ENCODE assay signal across 17 mouse cellular contexts in genomic region chr8:85082169-85082568, GRCm38 (mm10). TPM values are rescaled to one million over a fixed set of nuclear protein-coding genes. Genes with fewer than 3 reads are reported as not detected.
DNase-seq lines count a peak whose midpoint lies in the region; ATAC-seq and TF ChIP-seq lines count a peak whose summit lies in the region.
"Not testable (repeated sequence)": the region's sequence is repeated elsewhere in the genome, so short reads cannot be mapped to it uniquely, and the experiment has no call there.
"Had no signal": no experiment of that assay in that cellular context is flagged by ENCODE, and none has a peak within 500 bp of the region (broad histone marks: within the 10 kb centered on the region; RNA-seq: fewer than 3 reads in every experiment).

No protein-coding gene starts in this region.

- not testable (repeated sequence) for H3K27me3 ChIP-seq in forebrain, embryonic 14.5 days (replicated peaks; ENCODE audit: control insufficient read depth, insufficient read depth, low read length); hindbrain, embryonic 15.5 days; liver, embryonic 14.5 days (ENCODE audit: control insufficient read depth, insufficient read depth, low read length); myocyte (ENCODE audit: control insufficient read depth, insufficient read depth, insufficient read length)

- peaks cover 47% of the 10 kb centered on the region for H3K79me2 ChIP-seq in macrophage (ENCODE audit: inconsistent target)
- not testable (repeated sequence) for H3K79me2 ChIP-seq in myocyte (ENCODE audit: control insufficient read depth, insufficient read depth)

- TF ChIP-seq POLR2A in bone marrow, adult 2 months (IDR thresholded peaks at IDR 0.05; ENCODE audit: borderline replicate concordance, control insufficient read depth, low read depth, low read length); myocyte (IDR thresholded peaks at IDR 0.05; ENCODE audit: insufficient read length, low read depth): not testable (repeated sequence)

- H3K27ac ChIP-seq in bone marrow, adult 2 months (ENCODE audit: control insufficient read depth, insufficient read depth, low read depth, low read length, poor library complexity): peak overlapping the region; percentile 88
- not testable (repeated sequence) for H3K27ac ChIP-seq in forebrain, embryonic 14.5 days (ENCODE audit: low read depth, low read length); hindbrain, embryonic 15.5 days (replicated peaks); liver, embryonic 14.5 days
- peak overlapping the region; percentile 71 for H3K27ac ChIP-seq in macrophage

- WGBS in bone marrow, adult 2 months: 17% methylated on average over 4 of the region's 4 CpGs
- WGBS in forebrain, embryonic 14.5 days: 91% methylated on average over 4 of the region's 4 CpGs
- 94% methylated on average over 4 of the region's 4 CpGs for WGBS in hindbrain, embryonic 15.5 days
- 27% methylated on average over 4 of the region's 4 CpGs for WGBS in liver, embryonic 14.5 days (ENCODE audit: insufficient replicate concordance)
- WGBS in macrophage (ENCODE audit: missing documents): 24% methylated on average over 3 of the region's 4 CpGs

- TF ChIP-seq CTCF in bone marrow, adult 2 months (IDR thresholded peaks at IDR 0.05; ENCODE audit: control insufficient read depth, insufficient read depth, low read length); liver, embryonic 14.5 days (IDR thresholded peaks at IDR 0.05; ENCODE audit: low read depth): not testable (repeated sequence)

- TF ChIP-seq EP300 in liver, embryonic 14.5 days (IDR thresholded peaks at IDR 0.05; ENCODE audit: low read depth): not testable (repeated sequence)

- not testable (repeated sequence) for DNase-seq in forebrain, embryonic 14.5 days (ENCODE audit: low spot score); liver, embryonic 14.5 days (ENCODE audit: low read depth in 3 of 3, low spot score in 3 of 3)

- H3K4me1 ChIP-seq in bone marrow, adult 2 months (ENCODE audit: control insufficient read depth, insufficient read depth, low read length): not testable (repeated sequence)
- H3K4me1 ChIP-seq in forebrain, embryonic 14.5 days (ENCODE audit: control insufficient read depth, insufficient read depth, low read length): peaks cover 19% of the 10 kb centered on the region
- H3K4me1 ChIP-seq in hindbrain, embryonic 15.5 days (replicated peaks): peaks cover 38% of the 10 kb centered on the region
- peaks cover 10 to 28% of the 10 kb centered on the region in 2 experiments for H3K4me1 ChIP-seq in liver, embryonic 14.5 days (replicated peaks; ENCODE audit: control insufficient read depth in 2 of 2, insufficient read depth in 2 of 2, low read length in 1 of 2)

- not testable (repeated sequence) for H3K9ac ChIP-seq in forebrain, embryonic 14.5 days (ENCODE audit: low read length); hindbrain, embryonic 15.5 days; liver, embryonic 14.5 days (replicated peaks)

- not testable (repeated sequence) for H3ac ChIP-seq in myocyte (ENCODE audit: control insufficient read depth, insufficient read length)

- H3K9me3 ChIP-seq in forebrain, embryonic 14.5 days (replicated peaks; ENCODE audit: control insufficient read depth, low read length); hindbrain, embryonic 15.5 days; liver, embryonic 14.5 days (ENCODE audit: control insufficient read depth, low read length): not testable (repeated sequence)

- peak overlapping the region; percentile 94; the same call in 1 of the 2 replicates for H3K4me2 ChIP-seq in forebrain, embryonic 14.5 days (ENCODE audit: low read length)
- peak overlapping the region; percentile 92; the same call in 1 of the 2 replicates for H3K4me2 ChIP-seq in hindbrain, embryonic 15.5 days
- H3K4me2 ChIP-seq in liver, embryonic 14.5 days (ENCODE audit: low read depth): peak overlapping the region; percentile 70
- H3K4me2 ChIP-seq in myocyte (ENCODE audit: low read depth): not testable (repeated sequence)

- ATAC-seq in forebrain, embryonic 14.5 days; hindbrain, embryonic 15.5 days (ENCODE audit: low FRiP score, low read depth); liver, embryonic 14.5 days (ENCODE audit: insufficient read depth): not testable (repeated sequence)

- not testable (repeated sequence) for H3K4me3 ChIP-seq in bone marrow, adult 2 months (replicated peaks; ENCODE audit: control insufficient read depth, low read depth, low read length); forebrain, embryonic 14.5 days (ENCODE audit: low read depth, low read length); hindbrain, embryonic 15.5 days; liver, embryonic 14.5 days (ENCODE audit: insufficient read depth in 1 of 2, low read depth in 2 of 2, low read length in 2 of 2); macrophage (ENCODE audit: inconsistent target)
- peak overlapping the region; percentile 96 for H3K4me3 ChIP-seq in myocyte

- H3K36me3 ChIP-seq in forebrain, embryonic 14.5 days (ENCODE audit: control insufficient read depth, insufficient read depth, low read length): peaks cover 27% of the 10 kb centered on the region
- H3K36me3 ChIP-seq in hindbrain, embryonic 15.5 days: peaks cover 12% of the 10 kb centered on the region
- H3K36me3 ChIP-seq in liver, embryonic 14.5 days (replicated peaks; ENCODE audit: control insufficient read depth, insufficient read depth, low read depth): peaks cover 10% of the 10 kb centered on the region
- H3K36me3 ChIP-seq in macrophage (ENCODE audit: inconsistent target): peaks cover 19% of the 10 kb centered on the region
- H3K36me3 ChIP-seq in myocyte (ENCODE audit: control insufficient read depth, insufficient read depth): not testable (repeated sequence)

RNA-seq across cellular contexts. Expression of gene Man2b1, which starts 0.9 kb away (rescaled TPM):
- 19.2 and 64.3 TPM in 2 replicates for polyA plus RNA-seq in bone marrow, adult 2 months (2011; ENCODE audit: insufficient read depth, insufficient read length, low replicate concordance, missing spikeins)
- 10.8 and 14.5 TPM in 2 replicates for polyA plus RNA-seq in forebrain, embryonic 14.5 days (2014; fragmentation: Nextera tagmentation; extraction: Ambion mirVana)
- 20.9 and 22.5 TPM in 2 replicates for polyA plus RNA-seq in hindbrain, embryonic 15.5 days (2015; fragmentation: Nextera tagmentation; extraction: Ambion mirVana)
- polyA plus RNA-seq in liver, embryonic 14.5 days (2012; rRNA removed): 15.2 and 19.5 TPM in 2 replicates
- polyA plus RNA-seq in liver, embryonic 14.5 days (2014; fragmentation: Nextera tagmentation; extraction: Ambion mirVana): 17.2 and 20.6 TPM in 2 replicates
- total RNA-seq in macrophage (2018; cell fraction: chromatin; rRNA removed): 100 to 1,000 TPM in 21 of 26 experiments, 10 to 100 TPM in 5; 50.3 to 527 (median 260) TPM
- total RNA-seq in macrophage (2018; cell fraction: cytosol; rRNA removed): 100 to 1,000 TPM; 120 to 611 (median 292) TPM
- total RNA-seq in macrophage (2018; cell fraction: nucleus; rRNA removed): 100 to 1,000 TPM; 140 to 891 (median 412) TPM
- polyA plus RNA-seq in macrophage (2018) (375 to 585 TPM (median 491 TPM) in 3 replicates), myocyte (2012; fragmentation: generic; extraction: Trizol) (7.6 TPM)

RNA-seq across cellular contexts. Expression of gene Wdr83, which starts 1.1 kb away (rescaled TPM):
- 57.4 and 100 TPM in 2 replicates for polyA plus RNA-seq in bone marrow, adult 2 months (2011; ENCODE audit: insufficient read depth, insufficient read length, low replicate concordance, missing spikeins)
- polyA plus RNA-seq in forebrain, embryonic 14.5 days (2014; fragmentation: Nextera tagmentation; extraction: Ambion mirVana): 49.7 and 50.1 TPM in 2 replicates
- polyA plus RNA-seq in hindbrain, embryonic 15.5 days (2015; fragmentation: Nextera tagmentation; extraction: Ambion mirVana): 47.2 and 53.0 TPM in 2 replicates
- 21.2 and 26.0 TPM in 2 replicates for polyA plus RNA-seq in liver, embryonic 14.5 days (2012; rRNA removed)
- 20.1 and 24.4 TPM in 2 replicates for polyA plus RNA-seq in liver, embryonic 14.5 days (2014; fragmentation: Nextera tagmentation; extraction: Ambion mirVana)
- 10 to 100 TPM in 22 of 26 experiments, 1 to 10 TPM in 4; 6.6 to 51.2 (median 25.4) TPM for total RNA-seq in macrophage (2018; cell fraction: chromatin; rRNA removed)
- 10 to 100 TPM; 11.7 to 20.2 (median 16.5) TPM for total RNA-seq in macrophage (2018; cell fraction: cytosol; rRNA removed)
- 10 to 100 TPM in 23 of 26 experiments, 1 to 10 TPM in 3; 7.2 to 41.2 (median 20.3) TPM for total RNA-seq in macrophage (2018; cell fraction: nucleus; rRNA removed)
- 13.5 to 19.5 TPM (median 15.7 TPM) in 3 replicates for polyA plus RNA-seq in macrophage (2018)
- 26.8 TPM for polyA plus RNA-seq in myocyte (2012; fragmentation: generic; extraction: Trizol)

RNA-seq across cellular contexts. Expression of gene Wdr83os, which starts 1.6 kb away (rescaled TPM):
- polyA plus RNA-seq in bone marrow, adult 2 months (2011; ENCODE audit: insufficient read depth, insufficient read length, low replicate concordance, missing spikeins): 26.9 and 42.0 TPM in 2 replicates
- polyA plus RNA-seq in forebrain, embryonic 14.5 days (2014; fragmentation: Nextera tagmentation; extraction: Ambion mirVana): 147 and 170 TPM in 2 replicates
- 117 and 119 TPM in 2 replicates for polyA plus RNA-seq in hindbrain, embryonic 15.5 days (2015; fragmentation: Nextera tagmentation; extraction: Ambion mirVana)
- 40.6 and 51.8 TPM in 2 replicates for polyA plus RNA-seq in liver, embryonic 14.5 days (2012; rRNA removed)
- 61.8 and 71.5 TPM in 2 replicates for polyA plus RNA-seq in liver, embryonic 14.5 days (2014; fragmentation: Nextera tagmentation; extraction: Ambion mirVana)
- total RNA-seq in macrophage (2018; cell fraction: chromatin; rRNA removed): 10 to 100 TPM in 12 of 26 experiments, 1 to 10 TPM in 14; 2.1 to 19.1 (median 9.2) TPM
- 10 to 100 TPM; 45.0 to 67.5 (median 53.5) TPM for total RNA-seq in macrophage (2018; cell fraction: cytosol; rRNA removed)
- total RNA-seq in macrophage (2018; cell fraction: nucleus; rRNA removed): 10 to 100 TPM; 10.6 to 34.2 (median 18.6) TPM
- 66.3 to 79.6 TPM (median 68.7 TPM) in 3 replicates for polyA plus RNA-seq in macrophage (2018)
- polyA plus RNA-seq in myocyte (2012; fragmentation: generic; extraction: Trizol): 166 TPM

RNA-seq across cellular contexts. Expression of gene Dhps, which starts 10.6 kb away (rescaled TPM):
- 31.0 and 39.6 TPM in 2 replicates for polyA plus RNA-seq in bone marrow, adult 2 months (2011; ENCODE audit: insufficient read depth, insufficient read length, low replicate concordance, missing spikeins)
- polyA plus RNA-seq in forebrain, embryonic 14.5 days (2014; fragmentation: Nextera tagmentation; extraction: Ambion mirVana): 83.4 and 85.3 TPM in 2 replicates
- 103 and 111 TPM in 2 replicates for polyA plus RNA-seq in hindbrain, embryonic 15.5 days (2015; fragmentation: Nextera tagmentation; extraction: Ambion mirVana)
- polyA plus RNA-seq in liver, embryonic 14.5 days (2012; rRNA removed): 19.6 and 21.5 TPM in 2 replicates
- polyA plus RNA-seq in liver, embryonic 14.5 days (2014; fragmentation: Nextera tagmentation; extraction: Ambion mirVana): 30.9 and 36.4 TPM in 2 replicates
- total RNA-seq in macrophage (2018; cell fraction: chromatin; rRNA removed): 100 to 1,000 TPM in 7 of 26 experiments, 10 to 100 TPM in 19; 38.2 to 170 (median 83.3) TPM
- total RNA-seq in macrophage (2018; cell fraction: cytosol; rRNA removed): 10 to 100 TPM; 31.8 to 51.9 (median 42.7) TPM
- total RNA-seq in macrophage (2018; cell fraction: nucleus; rRNA removed): 100 to 1,000 TPM in 3 of 26 experiments, 10 to 100 TPM in 23; 32.9 to 135 (median 62.8) TPM
- polyA plus RNA-seq in macrophage (2018) (28.6 to 47.4 TPM (median 37.1 TPM) in 3 replicates), myocyte (2012; fragmentation: generic; extraction: Trizol) (86.7 TPM)

RNA-seq across cellular contexts. Expression of gene Gm5741, which starts 14.4 kb away (rescaled TPM):
- 4.3 TPM in 1 of 2 replicates, not detected in the other for polyA plus RNA-seq in bone marrow, adult 2 months (2011; ENCODE audit: insufficient read depth, insufficient read length, low replicate concordance, missing spikeins)
- polyA plus RNA-seq in forebrain, embryonic 14.5 days (2014; fragmentation: Nextera tagmentation; extraction: Ambion mirVana): 0.88 TPM in 1 of 2 replicates, not detected in the other
- polyA plus RNA-seq in hindbrain, embryonic 15.5 days (2015; fragmentation: Nextera tagmentation; extraction: Ambion mirVana): 0.99 and 1.0 TPM in 2 replicates
- polyA plus RNA-seq in liver, embryonic 14.5 days (2012; rRNA removed): 0.29 TPM in 1 of 2 replicates, not detected in the other
- polyA plus RNA-seq in liver, embryonic 14.5 days (2014; fragmentation: Nextera tagmentation; extraction: Ambion mirVana): not detected in 2 replicates
- total RNA-seq in macrophage (2018; cell fraction: chromatin; rRNA removed): not detected
- not detected for total RNA-seq in macrophage (2018; cell fraction: cytosol; rRNA removed)
- total RNA-seq in macrophage (2018; cell fraction: nucleus; rRNA removed): 1 to 10 TPM in 2 of 26 experiments, not detected in 24; 5.5 to 7.9 TPM
- polyA plus RNA-seq in macrophage (2018): not detected in 3 replicates
- polyA plus RNA-seq in myocyte (2012; fragmentation: generic; extraction: Trizol): 0.31 TPM
- total RNA-seq: adrenal gland, adult 18-20 months; gastrocnemius, adult 8-10 months; heart, postnatal 10 days; layer of hippocampus, adult 8-10 months; layer of hippocampus, postnatal 36 days; left cerebral cortex, postnatal 10 days; midbrain, postnatal 0 days had no signal
- polyA plus RNA-seq: cortical plate, adult 2 months; embryonic facial prominence, embryonic 11.5 days; limb, embryonic 11.5 days; testis, adult 2 months had no signal
